Mouse (Mus musculus) MEL (cell line): ENCODE measurements around the gene Traf1. TPM values are rescaled to one million over a fixed set of nuclear protein-coding genes. Genes with fewer than 3 reads are reported as not detected.
A peak's percentile ranks its signal among the peaks of the same experiment; 100 is the strongest.

Experiments
- DNase-seq: peaks from one replicate; pipeline ENCODE4 v3.0.0; 2011; ENCODE audit warnings: low read depth, low spot score
- H3K27ac ChIP-seq: 2 replicates; pipeline ENCODE4 v1.5.1; 2012; ENCODE audit warnings: low read depth, mild to moderate bottlenecking, control low read depth, low read length, moderate library complexity; ENCODE audit not compliant: control insufficient read depth
- H3K27me3 ChIP-seq, 2 experiments: fragments of 150-350 bp in 1 of 2; sonication (generic) in 1 of 2; 2 replicates each; pipeline ENCODE4 v1.6.1; 2012; ENCODE audit warnings: low read length in 2 of 2, mild to moderate bottlenecking in 2 of 2, improper control_type of control experiment in 1 of 2, moderate library complexity in 1 of 2; ENCODE audit not compliant: insufficient read depth in 2 of 2, control insufficient read depth in 1 of 2
- H3K36me3 ChIP-seq, 2 experiments: 2 replicates each; pipeline ENCODE4 v1.6.1; 2012 to 2014; ENCODE audit warnings: low read length in 2 of 2, improper control_type of control experiment in 1 of 2, inconsistent platforms in 1 of 2, mild to moderate bottlenecking in 1 of 2; ENCODE audit not compliant: insufficient read depth in 2 of 2, control insufficient read depth in 1 of 2
- H3K4me1 ChIP-seq, 2 experiments: fragments of 150-350 bp in 1 of 2; sonication (generic) in 1 of 2; 2 replicates each; pipeline ENCODE4 v1.6.1; 2012; ENCODE audit warnings: low read length in 2 of 2, improper control_type of control experiment in 1 of 2, mild to moderate bottlenecking in 1 of 2; ENCODE audit not compliant: insufficient read depth in 2 of 2, control insufficient read depth in 1 of 2
- H3K4me3 ChIP-seq, 2 experiments: fragments of 150-350 bp in 1 of 2; sonication (generic) in 1 of 2; 2 replicates each; pipeline ENCODE4 v1.5.1; 2012; ENCODE audit warnings: low read depth in 2 of 2, low read length in 2 of 2, mild to moderate bottlenecking in 2 of 2, moderate library complexity in 2 of 2, control low read depth in 1 of 2, improper control_type of control experiment in 1 of 2; ENCODE audit not compliant: control insufficient read depth in 1 of 2, insufficient read depth in 1 of 2
- H3K79me2 ChIP-seq: 2 replicates; pipeline ENCODE4 v1.6.1; 2012; ENCODE audit warnings: mild to moderate bottlenecking, low read length, moderate library complexity; ENCODE audit not compliant: control insufficient read depth, poor library complexity, insufficient read depth
- H3K9ac ChIP-seq: 2 replicates; pipeline ENCODE4 v1.6.1; 2012; ENCODE audit warnings: low read depth, mild to moderate bottlenecking, control low read depth, low read length, moderate library complexity; ENCODE audit not compliant: control insufficient read depth, poor library complexity, severe bottlenecking
- H3K9me3 ChIP-seq: fragments of 150-350 bp; sonication (generic); replicated peaks from 2 replicates; pipeline ENCODE4 v1.6.1; 2012; ENCODE audit warnings: mild to moderate bottlenecking, low read length, improper control_type of control experiment, moderate library complexity; ENCODE audit not compliant: insufficient read depth
- BHLHE40 ChIP-seq: IDR thresholded peaks from 2 replicates; pipeline ENCODE4 v1.6.1; 2012; ENCODE audit warnings: low read depth, mild to moderate bottlenecking, inconsistent platforms, low read length, improper control_type of control experiment, borderline replicate concordance
- CHD1 ChIP-seq: IDR thresholded peaks from 2 replicates; pipeline ENCODE4 v1.6.1; 2012; ENCODE audit warnings: low read depth, mild to moderate bottlenecking, inconsistent platforms, low read length, improper control_type of control experiment
- CTCF ChIP-seq, 3 experiments: IDR thresholded peaks in 2 of 3; conservative IDR thresholded peaks in 1 of 3; 2 replicates each; pipeline ENCODE4 v1.5.1; 2011 to 2012; ENCODE audit warnings: low read length in 3 of 3, low read depth in 2 of 3, mild to moderate bottlenecking in 2 of 3, improper control_type of control experiment in 1 of 3, inconsistent platforms in 1 of 3, mixed read lengths in 1 of 3, moderate library complexity in 1 of 3; ENCODE audit not compliant: control insufficient read depth in 1 of 3, insufficient read depth in 1 of 3, poor library complexity in 1 of 3, severe bottlenecking in 1 of 3
- E2F4 ChIP-seq: IDR thresholded peaks from 2 replicates; pipeline ENCODE4 v1.6.1; 2011; ENCODE audit warnings: low read depth, low read length, improper control_type of control experiment, borderline replicate concordance
- ELF1 ChIP-seq: IDR thresholded peaks from 2 replicates; pipeline ENCODE4 v1.6.1; 2014; ENCODE audit warnings: low read depth, mild to moderate bottlenecking, inconsistent platforms, low read length, improper control_type of control experiment, moderate library complexity
- EP300 ChIP-seq, 2 experiments: IDR thresholded peaks; 2 replicates each; pipeline ENCODE4 v1.6.1; 2011; ENCODE audit warnings: improper control_type of control experiment in 2 of 2, low read length in 2 of 2, low read depth in 1 of 2, mild to moderate bottlenecking in 1 of 2
- ETS1 ChIP-seq: IDR thresholded peaks from 2 replicates; pipeline ENCODE4 v1.6.1; 2012; ENCODE audit warnings: low read depth, mild to moderate bottlenecking, inconsistent platforms, low read length, improper control_type of control experiment, moderate library complexity
- GABPA ChIP-seq: IDR thresholded peaks from 2 replicates; pipeline ENCODE4 v1.6.1; 2012; ENCODE audit warnings: low read depth, mild to moderate bottlenecking, inconsistent platforms, low read length, improper control_type of control experiment, moderate library complexity
- GATA1 ChIP-seq: IDR thresholded peaks from 2 replicates; pipeline ENCODE4 v1.6.1; 2011; ENCODE audit warnings: low read depth, low read length, improper control_type of control experiment
- HCFC1 ChIP-seq: IDR thresholded peaks from 2 replicates; pipeline ENCODE4 v1.6.1; 2012; ENCODE audit warnings: low read depth, mild to moderate bottlenecking, inconsistent platforms, low read length, improper control_type of control experiment, moderate library complexity
- JUND ChIP-seq: IDR thresholded peaks from 2 replicates; pipeline ENCODE4 v1.6.1; 2011; ENCODE audit warnings: low read depth, mild to moderate bottlenecking, improper control_type of control experiment, low read length
- MAX ChIP-seq: IDR thresholded peaks from 2 replicates; pipeline ENCODE4 v1.6.1; 2011; ENCODE audit warnings: low read length, improper control_type of control experiment
- MAZ ChIP-seq: IDR thresholded peaks from 2 replicates; pipeline ENCODE4 v1.6.1; 2012; ENCODE audit warnings: low read depth, mild to moderate bottlenecking, inconsistent platforms, low read length, improper control_type of control experiment
- MEF2A ChIP-seq: IDR thresholded peaks from 2 replicates; pipeline ENCODE4 v1.6.1; 2014; ENCODE audit warnings: low read depth, mild to moderate bottlenecking, inconsistent platforms, low read length, improper control_type of control experiment; ENCODE audit not compliant: poor library complexity, insufficient replicate concordance, severe bottlenecking; ENCODE audit errors: extremely low read depth
- MXI1 ChIP-seq: IDR thresholded peaks from 2 replicates; pipeline ENCODE4 v1.6.1; 2011; ENCODE audit warnings: mild to moderate bottlenecking, low read depth, low read length, improper control_type of control experiment
- MYB ChIP-seq: IDR thresholded peaks from 2 replicates; pipeline ENCODE4 v1.6.1; 2011; ENCODE audit warnings: mild to moderate bottlenecking, low read depth, low read length, improper control_type of control experiment
- MYC ChIP-seq: IDR thresholded peaks from 2 replicates; pipeline ENCODE4 v1.6.1; 2011; ENCODE audit warnings: low read depth, mild to moderate bottlenecking, low read length, improper control_type of control experiment, moderate library complexity
- NRF1 ChIP-seq: IDR thresholded peaks from 2 replicates; pipeline ENCODE4 v1.6.1; 2014; ENCODE audit warnings: low read depth, mild to moderate bottlenecking, inconsistent platforms, low read length, improper control_type of control experiment, moderate library complexity; ENCODE audit not compliant: poor library complexity, insufficient read depth, severe bottlenecking
- POLR2A ChIP-seq, 2 experiments: IDR thresholded peaks; 2 replicates each; pipeline ENCODE4 v1.6.1; 2011 to 2012; ENCODE audit warnings: low read length in 2 of 2, mild to moderate bottlenecking in 2 of 2, control low read depth in 1 of 2, improper control_type of control experiment in 1 of 2, low read depth in 1 of 2, moderate library complexity in 1 of 2; ENCODE audit not compliant: control insufficient read depth in 1 of 2, insufficient read depth in 1 of 2, poor library complexity in 1 of 2
- POLR2AphosphoS2 ChIP-seq: IDR thresholded peaks from 2 replicates; pipeline ENCODE4 v1.6.1; 2011; ENCODE audit warnings: low read length, improper control_type of control experiment
- RCOR1 ChIP-seq: IDR thresholded peaks from 2 replicates; pipeline ENCODE4 v1.6.1; 2012; ENCODE audit warnings: low read depth, mild to moderate bottlenecking, inconsistent platforms, low read length, improper control_type of control experiment
- SIN3A ChIP-seq: IDR thresholded peaks from 2 replicates; pipeline ENCODE4 v1.6.1; 2012; ENCODE audit warnings: low read length, improper control_type of control experiment, inconsistent platforms
- SMC3 ChIP-seq: IDR thresholded peaks from 2 replicates; pipeline ENCODE4 v1.6.1; 2011; ENCODE audit warnings: low read depth, low read length, improper control_type of control experiment
- TBP ChIP-seq: IDR thresholded peaks from 2 replicates; pipeline ENCODE4 v1.8.0; 2011; ENCODE audit warnings: low read depth, low read length, improper control_type of control experiment
- USF1 ChIP-seq: IDR thresholded peaks from 2 replicates; pipeline ENCODE4 v1.6.1; 2014; ENCODE audit warnings: low read depth, mild to moderate bottlenecking, inconsistent platforms, low read length, improper control_type of control experiment, moderate library complexity
- USF2 ChIP-seq, 2 experiments: IDR thresholded peaks; 2 replicates each; pipeline ENCODE4 v1.6.1; 2011 to 2012; ENCODE audit warnings: improper control_type of control experiment in 2 of 2, low read length in 2 of 2, borderline replicate concordance in 1 of 2, inconsistent platforms in 1 of 2, low read depth in 1 of 2, mild to moderate bottlenecking in 1 of 2; ENCODE audit not compliant: insufficient read depth in 1 of 2
- ZC3H11A ChIP-seq: IDR thresholded peaks from 2 replicates; pipeline ENCODE4 v1.6.1; 2012; ENCODE audit warnings: low read depth, mild to moderate bottlenecking, inconsistent platforms, low read length, improper control_type of control experiment
- ZKSCAN1 ChIP-seq: IDR thresholded peaks from 2 replicates; pipeline ENCODE4 v1.6.1; 2012; ENCODE audit warnings: low read depth, mild to moderate bottlenecking, inconsistent platforms, low read length, improper control_type of control experiment, moderate library complexity
- polyA plus RNA-seq, 2 experiments: library from polyadenylated mRNA; stranded (reverse) in 1 of 2; unstranded in 1 of 2; fragments of >175 nt in 1 of 2; fragments of >200 nt in 1 of 2; gene quantifications; 2 replicates each; pipeline versions ENCODE4 v1.2.1 to v1.2.4; 2012; ENCODE audit warnings: low replicate concordance in 2 of 2, low read depth in 1 of 2; ENCODE audit not compliant: insufficient read length in 2 of 2, insufficient read depth in 1 of 2, missing spikeins in 1 of 2
- total RNA-seq: library from RNA; depleted of rRNA; stranded (reverse); fragments of 300-350 nt; gene quantifications from 2 replicates; pipeline ENCODE4 v1.2.3, GENCODE M21; 2012

Traf1 gene
- total and polyA plus RNA-seq, 3 experiments: 0.03 to 0.04 TPM; not detected in 1

DNA sequence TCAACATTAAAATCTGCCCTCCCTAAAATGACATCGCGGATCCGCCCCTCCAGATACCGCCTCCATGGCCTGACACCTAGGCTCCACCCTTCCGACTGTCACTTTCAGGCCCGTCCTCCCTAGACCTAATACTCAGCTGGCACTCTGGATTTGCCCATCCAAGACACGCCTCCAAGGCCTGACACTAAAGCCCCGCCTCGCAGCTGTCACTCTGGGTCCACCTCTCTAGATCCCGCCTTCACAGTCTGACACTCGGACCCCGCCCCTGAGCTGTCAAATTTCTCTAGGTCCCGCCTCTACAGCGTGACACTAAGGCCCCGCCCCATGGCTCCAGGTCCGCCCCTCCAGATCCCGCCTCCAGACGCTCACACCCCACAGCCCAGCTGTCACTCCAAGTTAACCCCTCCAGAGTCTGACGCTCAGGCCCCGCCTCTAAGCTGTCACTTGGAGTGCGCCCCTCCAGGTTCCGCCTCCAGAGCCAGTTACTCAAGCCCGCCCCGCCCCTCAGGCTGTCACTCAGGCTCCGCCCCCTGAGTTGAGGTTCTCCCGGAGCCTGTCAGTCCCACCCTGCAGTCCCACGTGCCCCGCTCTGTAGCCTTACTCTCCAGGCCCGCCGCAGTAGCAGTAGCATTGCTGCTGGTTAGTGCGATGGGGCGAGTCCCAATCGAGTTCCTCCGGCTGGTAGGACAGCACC lies 56.6 kb downstream of the Traf1 start:
- H3K27me3 ChIP-seq: no peaks in the 10 kb centered on the region
- peak; percentile 99 for DNase-seq
- no peaks in the 10 kb centered on the region for H3K79me2 ChIP-seq
- no peak for TF ChIP-seq E2F4
- TF ChIP-seq HCFC1: no peak
- peak; percentile 91 for TF ChIP-seq SIN3A
- TF ChIP-seq CHD1: no peak
- peak; percentile 99 for TF ChIP-seq MXI1
- TF ChIP-seq GATA1: no peak
- TF ChIP-seq POLR2A (IDR thresholded peaks at IDR 0.05; ENCODE audit: control insufficient read depth in 1 of 2, insufficient read depth in 1 of 2, low read depth in 1 of 2, low read length in 2 of 2, poor library complexity in 1 of 2): peak; percentile 26 to 42; a peak in 1 of 4 replicates
- no peak for TF ChIP-seq MEF2A
- TF ChIP-seq USF1: peak; percentile 87
- peak; percentile 35 for TF ChIP-seq ETS1
- TF ChIP-seq BHLHE40: peak; percentile 60; the same call in 1 of the 2 replicates
- no peak for TF ChIP-seq GABPA
- no peak for TF ChIP-seq CTCF (IDR thresholded peaks at IDR 0.05 in 2 of 3, conservative IDR thresholded peaks at IDR 0.05 in 1 of 3; ENCODE audit: control insufficient read depth in 1 of 3, insufficient read depth in 1 of 3, low read depth in 2 of 3, low read length in 3 of 3, poor library complexity in 1 of 3, severe bottlenecking in 1 of 3)
- TF ChIP-seq EP300 (IDR thresholded peaks at IDR 0.05; ENCODE audit: low read depth in 1 of 2, low read length in 2 of 2): no peak
- TF ChIP-seq RCOR1: no peak
- TF ChIP-seq ELF1: peak; percentile 65; the same call in 1 of the 2 replicates
- TF ChIP-seq MAX: peak; percentile 92
- no peak for TF ChIP-seq ZC3H11A
- TF ChIP-seq SMC3: no peak
- peak; percentile 70; the same call in 1 of the 2 replicates for TF ChIP-seq MYC
- no peak for TF ChIP-seq ZKSCAN1
- no peak for TF ChIP-seq JUND
- TF ChIP-seq USF2 (IDR thresholded peaks at IDR 0.05; ENCODE audit: borderline replicate concordance in 1 of 2, insufficient read depth in 1 of 2, low read depth in 1 of 2, low read length in 2 of 2): peak in 1 of 2 experiments; percentile 41; a peak in 1 of 4 replicates
- TF ChIP-seq MAZ: 0 out of 2 replicates have a peak, but pooled peaks have one; percentile 68
- TF ChIP-seq NRF1: no peak
- TF ChIP-seq POLR2AphosphoS2: peak; percentile 31; the same call in 1 of the 2 replicates
- no peak for TF ChIP-seq MYB
- TF ChIP-seq TBP: no peak; the same call in 1 of the 2 replicates
- TF ChIP-seq, all 39 proteins: peak for 12
- Histone ChIP-seq H3K4me1 (peaks cover 0 to 17% of the 10 kb centered on the region in 2 experiments; a peak in 3 of 4 replicates), H3K9me3 (no peaks in the 10 kb centered on the region), H3K27ac (peak overlapping the region; percentile 18; the same call in 1 of the 2 replicates), H3K9ac (peak overlapping the region; percentile 44), H3K4me3 (peak overlapping the region; percentile 38 to 41; a peak in 3 of 4 replicates), H3K36me3 (peaks cover 0 to 8% of the 10 kb centered on the region in 2 experiments; a peak in 2 of 4 replicates)
